Mouse (Mus musculus) small intestine, adult 2 months (tissue): ENCODE results near the gene Naf1.

Experiments
- CTCF ChIP-seq: fragments of 200-500 bp; IDR thresholded peaks from 2 replicates; pipeline ENCODE4 v1.5.1; 2012; ENCODE audit warnings: low read depth, mild to moderate bottlenecking, control low read depth, inconsistent platforms, low read length, moderate library complexity, mixed read lengths; ENCODE audit not compliant: insufficient replicate concordance, insufficient read length; ENCODE audit errors: extremely low read depth
- POLR2A ChIP-seq: fragments of 200-500 bp; IDR thresholded peaks from 2 replicates; pipeline ENCODE4 v1.6.1; 2012; ENCODE audit warnings: low read depth, mild to moderate bottlenecking, control low read depth, inconsistent platforms, low read length, moderate library complexity

DNA sequence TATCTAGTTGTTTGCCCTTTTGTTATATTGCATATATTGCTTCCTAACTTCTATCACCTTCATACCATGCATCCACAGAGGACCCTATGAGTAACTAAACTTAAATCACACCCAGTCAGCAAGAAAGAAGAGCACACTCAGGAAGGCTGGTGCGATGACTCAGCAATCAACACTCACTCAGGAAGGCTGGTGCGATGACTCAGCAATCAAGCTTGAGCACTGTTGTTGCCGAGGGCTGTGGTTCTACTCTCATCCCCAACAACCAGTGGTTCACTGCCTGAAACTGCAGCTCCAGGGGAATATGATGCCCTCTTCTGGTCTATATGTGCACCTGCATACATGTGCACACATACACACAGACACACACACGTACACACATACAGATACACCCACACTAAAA, 73.7 kb downstream of the Naf1 start:
- no peak for TF ChIP-seq CTCF
- no peak for TF ChIP-seq POLR2A
